Comparison of ENCODE assay signal across 8 mouse cellular contexts in genomic region chr11:6026361-6026760, GRCm38 (mm10). TPM values are rescaled to one million over a fixed set of nuclear protein-coding genes. Genes with fewer than 3 reads are reported as not detected.
DNase-seq lines count a peak whose midpoint lies in the region; ATAC-seq and TF ChIP-seq lines count a peak whose summit lies in the region.
"Had no signal": no experiment of that assay in that cellular context is flagged by ENCODE, and none has a peak within 500 bp of the region (broad histone marks: within the 10 kb centered on the region; RNA-seq: fewer than 3 reads in every experiment).

No protein-coding gene starts in this region.

- H3K4me3 ChIP-seq in forebrain, postnatal 0 days (ENCODE audit: low read depth, low read length): no peak overlapping the region
- H3K4me3 ChIP-seq in neural tube, embryonic 15.5 days (replicated peaks): no peak overlapping the region
- H3K4me3 ChIP-seq: neural tube, embryonic 13.5 days had no signal

- peak; percentile 44; the same call in 1 of the 2 replicates for ATAC-seq in forebrain, postnatal 0 days
- ATAC-seq in neural tube, embryonic 15.5 days (ENCODE audit: low FRiP score): no peak

- no peaks in the 10 kb centered on the region for H3K27me3 ChIP-seq in forebrain, postnatal 0 days (ENCODE audit: insufficient read depth, low read length)
- no peaks in the 10 kb centered on the region for H3K27me3 ChIP-seq in neural tube, embryonic 15.5 days (replicated peaks)

- WGBS in forebrain, postnatal 0 days: 71% methylated on average over 1 of the region's 1 CpGs
- 75% methylated on average over 1 of the region's 1 CpGs for WGBS in neural tube, embryonic 15.5 days

- no peak overlapping the region for H3K4me2 ChIP-seq in forebrain, postnatal 0 days (ENCODE audit: low read depth)
- no peak overlapping the region for H3K4me2 ChIP-seq in neural tube, embryonic 15.5 days
- H3K4me2 ChIP-seq: neural tube, embryonic 13.5 days had no signal

- peaks cover 7% of the 10 kb centered on the region for H3K4me1 ChIP-seq in forebrain, postnatal 0 days (ENCODE audit: insufficient read depth)
- H3K4me1 ChIP-seq in neural tube, embryonic 15.5 days: peaks cover 10% of the 10 kb centered on the region; the same call in 1 of the 2 replicates

- no peaks in the 10 kb centered on the region for H3K9me3 ChIP-seq in forebrain, postnatal 0 days (ENCODE audit: low read length)
- H3K9me3 ChIP-seq in neural tube, embryonic 15.5 days (replicated peaks): no peaks in the 10 kb centered on the region
- H3K9me3 ChIP-seq: neural tube, embryonic 13.5 days had no signal

- H3K27ac ChIP-seq in forebrain, postnatal 0 days (ENCODE audit: low read depth, low read length): no peak overlapping the region
- H3K27ac ChIP-seq in neural tube, embryonic 15.5 days (replicated peaks): no peak overlapping the region
- H3K27ac ChIP-seq: neural tube, embryonic 13.5 days had no signal

- TF ChIP-seq CTCF in forebrain, postnatal 0 days (IDR thresholded peaks at IDR 0.05; ENCODE audit: low read depth): peak; percentile 73

- peak; percentile 64 for DNase-seq in layer of hippocampus, adult 11-12 months (ENCODE audit: low spot score)
- no peak for DNase-seq in layer of hippocampus, adult 9-10 months (ENCODE audit: low spot score)
- DNase-seq in CD4-positive, CD25-positive, alpha-beta regulatory T cell, adult 2 months (ENCODE audit: low read depth, low spot score): peak; percentile 80
- DNase-seq in NIH3T3 (ENCODE audit: low read depth): peak; percentile 67
- peak; percentile 67 for DNase-seq in forebrain, postnatal 0 days
- DNase-seq in lung, postnatal 10 days: peak; percentile 67

- H3K9ac ChIP-seq in forebrain, postnatal 0 days: no peak overlapping the region
- no peak overlapping the region for H3K9ac ChIP-seq in neural tube, embryonic 15.5 days (replicated peaks)

- H3K36me3 ChIP-seq in forebrain, postnatal 0 days (ENCODE audit: insufficient read depth): 0 out of 2 replicates have a peak, but pooled peaks cover 14% of the 10 kb centered on the region
- 0 out of 2 replicates have a peak, but pooled peaks cover 10% of the 10 kb centered on the region for H3K36me3 ChIP-seq in neural tube, embryonic 15.5 days
- H3K36me3 ChIP-seq: neural tube, embryonic 13.5 days had no signal

RNA-seq across cellular contexts. Expression of gene Camk2b, which starts 39.8 kb away (rescaled TPM):
- 271 and 284 TPM in 2 replicates for total RNA-seq in forebrain, postnatal 0 days (2014; rRNA removed)
- polyA plus RNA-seq in forebrain, postnatal 0 days (2015; fragmentation: Nextera tagmentation; extraction: Ambion mirVana): 227 and 280 TPM in 2 replicates
- polyA plus RNA-seq in neural tube, embryonic 15.5 days (2015; fragmentation: Nextera tagmentation; extraction: Ambion mirVana): 113 and 140 TPM in 2 replicates
